Mouse (Mus musculus): ENCODE measurements around the gene Tm4sf1. TPM values are rescaled to one million over a fixed set of nuclear protein-coding genes. Genes with fewer than 3 reads are reported as not detected.

The Tm4sf1 gene
- polyA plus RNA-seq (2015; fragmentation: Nextera tagmentation; extraction: Ambion mirVana) = 32.2 and 32.9 TPM in 2 replicates

GRCm38 (mm10) chr3:57301921-57302539, at the start of gene Tm4sf1:
Tm4sf1 (minus strand) TSS chr3:57301988.
- Histone ChIP-seq H3K4me2 (no peak within 1 kb of the TSS), H3K4me1 (replicated peaks) (no peaks in the 10 kb centered on the region; the same call in 1 of the 2 replicates), H3K4me3 (no peak within 1 kb of the TSS), H3K36me3 (no peaks in the 10 kb centered on the region), H3K27me3 (no peaks in the 10 kb centered on the region), H3K9me3 (no peaks in the 10 kb centered on the region), H3K27ac (replicated peaks) (no peak within 1 kb of the TSS), H3K9ac (no peak within 1 kb of the TSS)
- peak; percentile 63; the same call in 1 of the 2 replicates for ATAC-seq (ENCODE audit: low FRiP score, low read depth)
- WGBS = 57% methylated on average over 2 of the region's 2 CpGs

- no peak overlapping the region for H3K27ac ChIP-seq (replicated peaks)
- WGBS = 72% methylated on average over 5 of the region's 5 CpGs
- no peaks in the 10 kb centered on the region for H3K9me3 ChIP-seq
- no peak overlapping the region for H3K4me3 ChIP-seq
- H3K4me2 ChIP-seq = no peak overlapping the region
- H3K4me1 ChIP-seq (replicated peaks) = no peaks in the 10 kb centered on the region
- no peaks in the 10 kb centered on the region for H3K27me3 ChIP-seq
- no peak for ATAC-seq (ENCODE audit: low FRiP score, low read depth)
- H3K9ac ChIP-seq = no peak overlapping the region
- H3K36me3 ChIP-seq = no peaks in the 10 kb centered on the region
These were observed 43.0 kb upstream of the Tm4sf1 start for GRCm38 (mm10) chr3:57344811-57345210.

- Histone ChIP-seq H3K4me2 (no peak overlapping the region), H3K36me3 (no peaks in the 10 kb centered on the region), H3K4me3 (no peak overlapping the region), H3K4me1 (replicated peaks) (no peaks in the 10 kb centered on the region), H3K27ac (replicated peaks) (no peak overlapping the region), H3K27me3 (no peaks in the 10 kb centered on the region), H3K9me3 (no peaks in the 10 kb centered on the region), H3K9ac (no peak overlapping the region)
- no peak for ATAC-seq (ENCODE audit: low FRiP score, low read depth)
- WGBS = 74% methylated on average over 11 of the region's 11 CpGs
These were observed 42.2 kb upstream of the Tm4sf1 start for GRCm38 (mm10) chr3:57343837-57344607.

DNA sequence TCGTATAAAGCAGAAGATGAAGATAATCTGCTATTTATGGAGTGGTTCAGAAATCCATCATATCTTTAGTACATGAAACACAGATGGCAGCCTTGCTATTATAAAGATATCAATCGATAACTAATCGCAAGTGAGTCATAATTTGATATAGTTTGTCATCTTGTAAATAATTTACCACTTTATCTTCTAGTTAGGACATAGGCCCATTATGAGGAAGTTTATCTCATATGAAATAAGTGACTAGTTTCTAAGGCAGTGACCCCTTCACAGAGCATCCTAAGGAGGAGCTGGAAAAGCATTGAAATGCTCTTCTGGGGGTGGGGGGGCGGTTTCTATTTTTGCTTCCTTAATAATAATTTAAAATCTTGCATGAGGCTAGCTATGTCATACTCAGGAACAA, 41.2 kb upstream of the Tm4sf1 start:
- no peaks in the 10 kb centered on the region for H3K36me3 ChIP-seq
- H3K27ac ChIP-seq (replicated peaks) = no peak overlapping the region
- WGBS = 93% methylated on average over 4 of the region's 4 CpGs
- H3K4me3 ChIP-seq = no peak overlapping the region
- no peaks in the 10 kb centered on the region for H3K27me3 ChIP-seq
- no peaks in the 10 kb centered on the region for H3K4me1 ChIP-seq (replicated peaks)
- no peak overlapping the region for H3K9ac ChIP-seq
- no peak overlapping the region for H3K4me2 ChIP-seq
- no peak for ATAC-seq (ENCODE audit: low FRiP score, low read depth)
- H3K9me3 ChIP-seq = no peaks in the 10 kb centered on the region

DNA sequence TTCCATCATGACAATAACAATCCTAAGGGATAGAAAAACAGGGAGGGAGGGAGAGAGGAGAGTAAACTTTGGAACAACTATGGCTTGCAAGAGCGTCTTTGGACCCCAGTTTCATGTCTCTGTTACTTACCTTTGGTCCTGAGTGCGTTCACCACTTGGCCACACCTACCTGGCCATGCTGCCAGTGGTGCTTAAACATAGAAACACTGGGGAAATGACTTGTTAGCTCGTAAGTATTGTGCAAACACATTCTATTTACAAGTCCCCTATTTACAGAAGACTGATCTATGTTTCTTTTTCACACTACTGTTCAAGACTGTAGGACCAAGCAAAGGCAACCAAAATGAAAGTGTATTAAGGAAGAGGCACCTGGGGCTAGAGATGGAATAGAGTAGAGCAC, 39.5 kb upstream of the Tm4sf1 start:
- Histone ChIP-seq H3K4me2 (no peak overlapping the region), H3K9me3 (no peaks in the 10 kb centered on the region), H3K27me3 (no peaks in the 10 kb centered on the region), H3K27ac (replicated peaks) (no peak overlapping the region), H3K36me3 (no peaks in the 10 kb centered on the region), H3K4me3 (no peak overlapping the region), H3K4me1 (replicated peaks) (no peaks in the 10 kb centered on the region), H3K9ac (no peak overlapping the region)
- 83% methylated on average over 3 of the region's 3 CpGs for WGBS
- no peak for ATAC-seq (ENCODE audit: low FRiP score, low read depth)

- Histone ChIP-seq H3K36me3 (no peaks in the 10 kb centered on the region), H3K9ac (no peak overlapping the region), H3K4me2 (no peak overlapping the region), H3K9me3 (no peaks in the 10 kb centered on the region), H3K27me3 (no peaks in the 10 kb centered on the region), H3K27ac (replicated peaks) (no peak overlapping the region), H3K4me1 (replicated peaks) (no peaks in the 10 kb centered on the region), H3K4me3 (no peak overlapping the region)
- 81% methylated on average over 3 of the region's 3 CpGs for WGBS
- no peak for ATAC-seq (ENCODE audit: low FRiP score, low read depth)
These were observed 33.5 kb upstream of the Tm4sf1 start for GRCm38 (mm10) chr3:57335080-57335815.

DNA sequence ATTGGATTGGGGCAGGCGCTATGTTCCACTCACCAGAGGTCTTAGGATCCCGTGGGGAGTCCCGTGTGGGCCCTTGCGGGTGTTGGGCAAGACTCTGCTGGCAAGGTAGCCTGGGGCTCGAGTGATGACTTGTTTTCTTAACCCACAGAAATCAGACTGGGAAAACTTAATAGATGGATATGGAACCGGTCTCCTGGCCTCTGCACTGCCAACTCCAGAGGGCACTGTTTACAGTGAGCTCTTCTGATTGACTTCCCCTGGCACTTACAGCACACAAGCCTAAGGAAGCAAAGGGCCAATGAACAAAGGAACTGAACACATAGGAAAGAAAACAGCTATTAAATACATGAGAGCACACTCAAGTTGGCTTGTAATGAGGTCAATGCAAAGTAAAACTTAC, 26.2 kb upstream of the Tm4sf1 start:
- Histone ChIP-seq H3K36me3 (no peaks in the 10 kb centered on the region), H3K27me3 (no peaks in the 10 kb centered on the region), H3K27ac (replicated peaks) (no peak overlapping the region), H3K4me1 (replicated peaks) (no peaks in the 10 kb centered on the region), H3K9me3 (no peaks in the 10 kb centered on the region), H3K9ac (no peak overlapping the region), H3K4me3 (no peak overlapping the region), H3K4me2 (no peak overlapping the region)
- ATAC-seq (ENCODE audit: low FRiP score, low read depth) = no peak
- 88% methylated on average over 5 of the region's 6 CpGs for WGBS

- no peak overlapping the region for H3K9ac ChIP-seq
- 88% methylated on average over 3 of the region's 3 CpGs for WGBS
- ATAC-seq (ENCODE audit: low FRiP score, low read depth) = no peak
- H3K27ac ChIP-seq (replicated peaks) = no peak overlapping the region
- H3K9me3 ChIP-seq = no peaks in the 10 kb centered on the region
- no peaks in the 10 kb centered on the region for H3K36me3 ChIP-seq
- no peaks in the 10 kb centered on the region; the same call in 1 of the 2 replicates for H3K4me1 ChIP-seq (replicated peaks)
- H3K27me3 ChIP-seq = no peaks in the 10 kb centered on the region
- no peak overlapping the region for H3K4me2 ChIP-seq
- H3K4me3 ChIP-seq = no peak overlapping the region
These were observed 5.3 kb upstream of the Tm4sf1 start for GRCm38 (mm10) chr3:57307076-57307475.

DNA sequence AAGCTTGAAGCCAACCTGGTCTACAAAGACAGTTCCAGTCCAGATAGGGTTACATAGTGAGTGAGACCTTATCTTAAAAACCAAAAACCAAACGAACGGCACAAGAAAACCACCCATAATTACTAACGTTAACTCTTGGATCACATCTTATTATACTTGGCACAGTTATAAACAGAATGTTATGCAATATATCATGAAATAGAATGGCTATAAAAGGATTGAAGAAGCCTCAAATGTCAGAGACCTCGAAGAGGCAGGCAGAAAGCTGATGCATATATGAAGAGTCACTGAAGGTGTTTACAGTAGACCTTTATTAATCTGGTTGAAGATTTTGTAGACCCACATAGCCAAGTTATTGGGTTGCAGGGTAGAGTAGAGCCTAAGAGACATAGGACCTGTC, 3.8 kb upstream of the Tm4sf1 start:
- H3K36me3 ChIP-seq = no peaks in the 10 kb centered on the region
- H3K4me1 ChIP-seq (replicated peaks) = no peaks in the 10 kb centered on the region; the same call in 1 of the 2 replicates
- no peak overlapping the region for H3K4me3 ChIP-seq
- no peaks in the 10 kb centered on the region for H3K9me3 ChIP-seq
- no peaks in the 10 kb centered on the region for H3K27me3 ChIP-seq
- no peak overlapping the region for H3K27ac ChIP-seq (replicated peaks)
- no peak overlapping the region for H3K9ac ChIP-seq
- H3K4me2 ChIP-seq = no peak overlapping the region
- 88% methylated on average over 4 of the region's 4 CpGs for WGBS
- ATAC-seq (ENCODE audit: low FRiP score, low read depth) = no peak

DNA sequence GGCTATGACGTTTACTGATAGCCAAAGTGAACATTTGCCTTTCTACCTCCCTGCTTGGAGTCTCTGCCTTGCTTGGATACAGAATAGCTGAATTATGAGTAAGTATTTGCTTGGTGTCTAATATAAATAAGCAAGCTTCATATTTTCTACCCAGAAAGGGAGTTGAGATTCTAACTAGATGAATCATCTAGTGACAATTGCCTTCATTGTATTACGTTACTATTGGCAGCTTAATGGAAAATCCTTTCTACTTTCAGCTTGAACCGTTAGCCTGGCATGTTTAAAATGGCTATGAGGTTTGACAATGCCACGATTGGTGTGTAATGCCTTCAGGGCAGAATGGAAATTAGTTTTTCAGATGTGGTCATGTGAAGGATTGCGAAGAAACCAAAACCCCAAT, 2.7 kb upstream of the Tm4sf1 start:
- no peaks in the 10 kb centered on the region for H3K36me3 ChIP-seq
- H3K9me3 ChIP-seq = no peaks in the 10 kb centered on the region
- H3K4me3 ChIP-seq = no peak overlapping the region
- H3K27ac ChIP-seq (replicated peaks) = no peak overlapping the region
- no peaks in the 10 kb centered on the region; the same call in 1 of the 2 replicates for H3K4me1 ChIP-seq (replicated peaks)
- no peak overlapping the region for H3K4me2 ChIP-seq
- ATAC-seq (ENCODE audit: low FRiP score, low read depth) = no peak
- H3K27me3 ChIP-seq = no peaks in the 10 kb centered on the region
- 58% methylated on average over 5 of the region's 5 CpGs for WGBS
- H3K9ac ChIP-seq = no peak overlapping the region

GRCm38 (mm10) chr3:57304050-57304449, 2.3 kb upstream of the Tm4sf1 start:
- Histone ChIP-seq H3K4me3 (no peak overlapping the region), H3K4me1 (replicated peaks) (no peaks in the 10 kb centered on the region; the same call in 1 of the 2 replicates), H3K4me2 (no peak overlapping the region), H3K27ac (replicated peaks) (no peak overlapping the region), H3K9ac (no peak overlapping the region), H3K27me3 (no peaks in the 10 kb centered on the region), H3K36me3 (no peaks in the 10 kb centered on the region), H3K9me3 (no peaks in the 10 kb centered on the region)
- WGBS = 74% methylated on average over 4 of the region's 4 CpGs
- ATAC-seq (ENCODE audit: low FRiP score, low read depth) = no peak

GRCm38 (mm10) chr3:57303486-57303885, 1.7 kb upstream of the Tm4sf1 start:
- no peak for ATAC-seq (ENCODE audit: low FRiP score, low read depth)
- H3K27ac ChIP-seq (replicated peaks) = no peak overlapping the region
- H3K36me3 ChIP-seq = no peaks in the 10 kb centered on the region
- no peaks in the 10 kb centered on the region for H3K27me3 ChIP-seq
- no peaks in the 10 kb centered on the region; the same call in 1 of the 2 replicates for H3K4me1 ChIP-seq (replicated peaks)
- no peak overlapping the region for H3K4me3 ChIP-seq
- H3K9me3 ChIP-seq = no peaks in the 10 kb centered on the region
- no peak overlapping the region for H3K4me2 ChIP-seq
- H3K9ac ChIP-seq = no peak overlapping the region
- WGBS = 73% methylated on average over 3 of the region's 3 CpGs

Measured in hindbrain, embryonic 15.5 days (tissue).